Mouse (Mus musculus): ENCODE results near the gene Olfr1221.
"Not testable (repeated sequence)": the region's sequence is repeated elsewhere in the genome, so short reads cannot be mapped to it uniquely, and the experiment has no call there.

Gene Olfr1221

GRCm38 (mm10) chr2:89117183-89117582 lies at the start of gene Olfr1221:
Gene Olfr1221, minus strand, starts transcription at chr2:89117283.
- DNase-seq (ENCODE audit: low spot score) = no peak

DNA sequence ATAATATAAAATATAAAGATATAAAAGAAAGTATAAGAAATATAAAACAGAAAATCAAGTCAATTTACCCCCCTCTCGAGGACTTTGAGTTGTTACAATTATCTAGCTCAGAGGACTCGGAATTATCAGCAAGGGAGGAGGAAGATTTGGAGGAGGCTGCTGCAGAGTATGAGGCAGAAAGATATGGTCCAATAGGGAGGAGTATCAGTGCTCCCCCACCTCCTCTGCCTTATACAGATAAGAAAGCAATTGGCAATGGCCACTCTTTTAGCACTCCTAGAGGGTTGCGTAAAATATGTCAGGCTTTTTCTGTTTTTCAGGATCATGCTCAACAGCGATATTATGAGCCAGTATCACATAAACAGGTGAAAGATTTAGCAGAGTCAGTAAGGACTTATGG lies 47.6 kb upstream of the Olfr1221 start:
- DNase-seq (ENCODE audit: low spot score) = not testable (repeated sequence)

DNA sequence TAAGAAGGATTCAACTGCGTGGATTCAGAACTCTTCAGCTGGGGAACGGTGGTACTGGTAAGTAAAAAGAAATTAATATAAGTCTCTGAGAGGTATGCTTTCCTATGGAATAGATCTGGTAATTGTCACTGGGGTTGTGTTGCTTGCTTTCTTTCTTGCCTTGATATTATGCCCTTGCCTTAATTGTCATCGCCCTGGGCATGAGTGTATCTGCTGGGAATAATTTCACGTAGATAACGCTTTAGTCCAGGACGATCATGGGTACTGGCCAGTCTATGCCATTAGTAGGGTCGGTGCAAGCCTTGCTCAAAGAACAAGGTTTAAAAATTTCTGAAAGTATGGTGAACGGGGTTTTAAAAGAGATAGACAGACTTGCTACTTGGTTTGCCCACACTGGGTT lies 46.9 kb upstream of the Olfr1221 start, which contains the start of gene Olfr1224-ps1:
TSS of gene Olfr1224-ps1 (minus strand) at position 101 of the 400 bp plus-strand sequence.
- not testable (repeated sequence) for DNase-seq (ENCODE audit: low spot score)

- no peak for DNase-seq (ENCODE audit: low spot score)
Measured at GRCm38 (mm10) chr2:89151460-89151859, 34.4 kb upstream of the Olfr1221 start, which contains the start of gene Olfr1223. Gene Olfr1223, minus strand, starts transcription at chr2:89151560.

- no peak for DNase-seq (ENCODE audit: low spot score)
Measured at GRCm38 (mm10) chr2:89132954-89133353, 15.9 kb upstream of the Olfr1221 start, which contains the start of gene Olfr1222. Gene Olfr1222, minus strand, starts transcription at chr2:89133054.

GRCm38 (mm10) chr2:89106735-89107134 lies 10.3 kb downstream of the Olfr1221 start, which contains the start of gene Olfr1220:
Gene Olfr1220, minus strand, starts transcription at chr2:89106835.
- no peak for DNase-seq (ENCODE audit: low spot score)

DNA sequence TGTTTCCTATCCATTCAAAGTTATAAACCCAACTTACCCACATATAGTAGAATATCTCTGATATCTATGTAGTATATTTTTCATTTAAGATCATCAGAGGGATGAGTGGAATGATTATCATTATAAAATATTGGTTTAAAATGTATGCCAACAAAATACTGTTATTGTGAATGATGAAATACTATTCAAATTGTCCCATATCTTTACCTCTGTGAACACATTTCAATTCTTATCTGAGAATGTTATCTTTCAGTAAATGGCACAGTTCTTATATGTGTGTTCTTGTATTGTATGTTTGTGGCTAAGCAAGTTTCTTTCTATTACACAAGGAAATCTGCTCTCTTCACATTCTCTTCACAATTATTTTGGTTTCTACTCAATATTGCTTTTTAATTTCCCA lies 11.4 kb downstream of the Olfr1221 start:
- no peak for DNase-seq (ENCODE audit: low spot score)

DNA sequence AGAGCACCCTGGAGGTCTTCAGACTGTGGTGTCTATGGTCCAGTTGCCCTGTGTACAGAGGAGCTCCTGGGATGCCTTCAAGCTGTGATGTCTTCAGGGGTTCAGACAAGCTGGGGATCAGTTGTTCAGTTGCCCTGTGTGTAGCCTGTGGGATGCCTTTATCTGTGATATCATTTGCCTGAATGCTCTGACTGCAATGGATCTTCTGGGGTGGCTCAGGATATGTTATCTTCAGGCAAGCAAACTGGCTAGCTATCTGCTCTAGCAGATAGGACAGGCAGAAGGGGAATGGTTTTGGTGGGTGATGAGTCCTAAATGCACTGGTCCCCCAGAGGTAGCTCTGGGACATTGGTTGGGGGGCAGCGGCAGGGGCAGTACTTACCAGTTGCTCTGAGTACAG lies 23.2 kb downstream of the Olfr1221 start:
- no peak for DNase-seq (ENCODE audit: low spot score)

GRCm38 (mm10) chr2:89083413-89083812 lies 33.7 kb downstream of the Olfr1221 start, which contains the start of gene Olfr1219:
Gene Olfr1219, minus strand, starts transcription at chr2:89083513.
- DNase-seq (ENCODE audit: low spot score) = no peak

- DNase-seq (ENCODE audit: low spot score) = no peak
Measured at GRCm38 (mm10) chr2:89081487-89081886, 35.6 kb downstream of the Olfr1221 start.

- DNase-seq (ENCODE audit: low spot score) = no peak
Measured at GRCm38 (mm10) chr2:89061087-89061486, 56.0 kb downstream of the Olfr1221 start, which contains the start of gene Olfr1218. Gene Olfr1218, minus strand, starts transcription at chr2:89061187.
